Mouse (Mus musculus) lung, postnatal 4 days (tissue): Measurements from ENCODE around the gene Pptc7.

Source experiments
- DNase-seq, 2 experiments: peaks; one replicate each; pipeline ENCODE4 v3.0.0; 2021

Gene Pptc7

DNA sequence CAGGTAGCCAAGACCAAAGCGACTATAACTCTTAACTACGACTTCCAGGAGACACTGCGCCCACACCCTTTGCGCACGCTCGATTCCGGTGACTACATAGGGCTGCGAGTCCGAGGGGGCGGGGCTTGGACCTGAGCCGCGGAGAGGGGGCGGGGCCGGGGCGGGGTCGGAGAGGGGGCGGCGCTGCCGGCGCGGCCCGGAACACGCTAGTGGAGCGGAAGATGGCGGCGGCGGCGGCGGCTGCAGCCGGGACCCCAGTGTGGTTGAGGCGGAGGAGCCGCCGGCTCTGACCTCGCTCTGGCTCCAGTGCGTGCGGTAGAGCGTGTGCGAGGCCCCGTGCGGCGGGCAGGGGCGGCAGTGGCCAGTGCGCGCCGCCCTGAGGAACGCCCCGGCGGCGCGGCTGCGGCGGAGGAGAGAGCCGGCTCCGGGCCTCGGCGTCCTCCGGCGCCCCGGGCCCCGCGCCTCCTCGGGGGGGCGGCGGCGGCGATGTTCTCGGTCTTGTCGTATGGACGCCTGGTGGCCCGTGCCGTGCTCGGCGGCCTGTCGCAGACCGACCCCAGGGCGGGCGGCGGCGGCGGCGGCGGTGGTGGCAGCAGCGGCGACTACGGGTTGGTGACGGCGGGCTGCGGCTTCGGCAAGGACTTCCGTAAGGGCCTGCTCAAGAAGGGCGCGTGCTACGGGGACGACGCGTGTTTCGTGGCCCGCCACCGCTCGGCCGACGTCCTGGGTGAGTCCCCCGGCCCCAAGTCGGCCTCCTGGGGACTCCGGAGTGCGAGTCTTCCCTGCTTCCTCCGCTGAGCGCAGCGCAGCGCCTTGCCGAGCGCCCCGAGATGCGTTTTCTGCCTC, at the start of gene Pptc7:
TSS of gene Pptc7 (plus strand) at position 183 of the 846 bp plus-strand sequence.
- DNase-seq, result peak; percentile 91 to 93

- DNase-seq, result no peak
Observed at GRCm38 (mm10) chr5:122235196-122235836, 48.8 kb upstream of the Pptc7 start.

DNA sequence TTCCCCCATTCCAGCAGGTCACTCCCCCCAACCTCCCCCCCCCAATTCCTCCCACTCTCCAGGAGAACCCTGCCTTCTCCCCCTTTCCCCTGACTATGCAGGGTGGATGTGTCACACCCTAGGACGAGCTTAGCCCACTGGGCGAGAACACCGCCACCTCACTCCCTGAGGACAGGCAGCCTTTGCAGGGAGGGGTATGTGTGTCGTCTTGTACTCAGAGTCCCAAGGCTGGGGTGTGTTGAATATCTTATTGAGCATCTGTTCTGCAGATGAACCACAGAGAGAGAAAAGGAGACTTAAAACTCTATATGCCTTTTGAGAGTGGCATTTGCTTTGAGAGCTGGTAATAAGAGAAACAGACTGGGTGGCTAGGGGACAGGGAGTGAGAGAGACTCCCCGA, 47.0 kb upstream of the Pptc7 start:
- DNase-seq, result no peak

- no peak for DNase-seq
Observed at GRCm38 (mm10) chr5:122239618-122240017, 44.5 kb upstream of the Pptc7 start.

DNA sequence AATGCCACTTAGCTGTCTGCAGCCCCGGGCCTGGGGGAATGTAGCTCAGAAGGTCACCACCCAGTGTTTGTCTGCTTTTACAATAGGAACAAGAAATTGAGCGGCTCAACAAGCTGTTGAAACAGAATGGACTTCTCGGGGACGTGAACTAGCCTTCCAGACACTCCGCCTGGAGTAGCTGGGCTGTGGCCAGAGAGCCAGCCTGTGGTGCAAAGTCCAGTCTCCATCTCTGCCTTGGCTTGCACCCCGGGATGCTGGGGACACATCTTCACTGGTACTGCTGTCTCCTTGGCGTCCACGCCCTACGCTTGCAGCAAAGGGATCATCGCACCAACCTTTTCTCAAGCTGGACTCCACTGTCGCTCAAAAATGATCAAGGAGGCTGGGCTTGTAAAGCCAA, 43.6 kb upstream of the Pptc7 start:
- no peak for DNase-seq

DNA sequence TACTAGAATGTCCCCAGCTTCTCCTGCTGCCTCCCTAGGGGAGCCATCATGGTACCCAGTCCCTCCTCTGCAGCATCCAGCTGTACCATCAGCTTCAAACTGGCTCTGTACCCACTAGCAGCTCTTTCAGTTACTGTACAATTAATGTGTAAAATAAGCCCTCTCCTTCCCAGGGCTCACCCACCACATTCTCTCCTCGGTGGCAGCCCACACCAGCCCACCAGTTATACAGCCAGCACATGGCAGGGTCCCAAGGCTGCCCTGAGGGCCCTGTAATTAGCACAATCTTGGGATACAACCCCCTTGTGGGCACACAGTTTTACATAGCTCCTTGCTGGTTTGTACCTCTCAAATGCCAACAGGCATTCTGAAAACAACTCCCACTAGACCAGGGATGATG, 43.2 kb upstream of the Pptc7 start:
- DNase-seq, result no peak

- DNase-seq, result no peak
Observed at GRCm38 (mm10) chr5:122242521-122243123, 41.5 kb upstream of the Pptc7 start.

DNA sequence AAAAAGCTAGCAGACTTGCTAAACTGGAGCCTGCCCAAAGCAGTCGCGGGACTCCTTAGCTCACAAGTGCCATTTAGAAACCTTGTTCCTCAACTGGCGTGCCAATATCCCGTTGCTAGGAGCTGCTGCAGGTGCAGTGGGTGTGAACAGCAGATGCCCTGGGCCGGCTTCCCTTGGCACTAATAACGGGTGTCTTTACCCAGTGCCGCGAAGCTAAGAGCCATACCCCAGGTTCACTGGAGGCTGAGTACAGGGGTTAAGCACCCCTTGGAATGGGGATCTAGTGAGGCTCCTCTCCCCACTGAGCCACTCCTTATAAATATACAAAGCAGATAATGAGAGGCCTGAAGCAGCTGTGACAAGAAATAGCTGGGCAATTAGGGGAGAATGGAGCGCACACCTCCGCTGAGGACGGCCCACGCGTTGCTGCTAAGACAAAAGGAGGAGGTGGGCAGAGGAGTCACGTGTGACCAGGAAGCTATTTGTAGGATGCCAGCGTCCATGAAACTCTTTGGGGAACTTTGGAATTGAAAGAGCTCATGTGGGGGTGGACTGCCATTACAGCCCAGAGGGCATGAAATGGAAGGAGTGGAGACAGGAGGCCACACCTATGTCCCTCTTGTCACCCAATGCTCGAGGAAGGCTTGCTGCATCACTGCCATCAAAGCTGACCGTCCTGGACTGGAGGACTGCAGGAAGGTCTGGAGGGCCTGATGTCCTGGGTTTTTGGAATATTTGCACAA, 40.2 kb upstream of the Pptc7 start:
- no peak for DNase-seq

DNA sequence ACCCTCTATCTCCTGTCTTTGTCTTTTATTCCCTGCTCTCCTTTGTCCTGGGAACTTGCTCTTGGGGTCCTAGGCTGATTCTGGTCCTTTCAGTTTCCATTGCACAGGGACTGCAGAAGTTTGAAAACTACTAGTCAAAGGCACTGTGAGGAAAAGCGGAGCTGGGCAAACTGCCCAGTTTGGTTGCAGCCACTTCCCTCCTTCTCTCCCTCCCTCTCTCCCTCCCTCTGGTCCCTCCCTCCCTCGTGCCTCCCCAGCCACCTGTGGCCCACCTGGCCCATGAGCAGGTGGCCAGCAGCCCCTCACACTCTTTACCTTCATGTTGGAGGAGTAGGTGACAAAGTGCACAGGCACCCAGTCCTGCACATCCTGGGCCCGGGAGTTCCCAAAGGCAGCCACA, 39.0 kb upstream of the Pptc7 start:
- no peak for DNase-seq

GRCm38 (mm10) chr5:122246547-122247167, 37.5 kb upstream of the Pptc7 start:
- DNase-seq, result no peak

DNA sequence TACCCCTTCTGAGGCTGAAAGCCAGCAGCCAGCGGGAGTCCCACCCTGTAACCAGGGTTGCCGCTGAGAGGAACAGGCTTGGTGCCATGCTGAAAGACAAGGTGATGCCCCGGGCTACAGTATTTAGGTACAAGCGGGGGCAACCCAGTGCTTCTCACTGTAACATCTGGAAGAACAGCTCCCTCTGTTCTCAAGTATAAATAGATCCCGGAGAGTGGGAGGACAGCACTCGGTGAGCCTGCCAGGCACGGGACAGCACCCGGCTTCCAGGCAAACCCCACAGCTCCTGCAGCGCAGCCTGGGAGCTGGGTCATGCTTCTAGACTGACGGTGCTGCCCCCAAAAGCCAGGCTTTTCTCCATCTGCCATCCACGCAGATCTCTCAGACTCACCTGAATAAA, 36.6 kb upstream of the Pptc7 start:
- no peak for DNase-seq

DNA sequence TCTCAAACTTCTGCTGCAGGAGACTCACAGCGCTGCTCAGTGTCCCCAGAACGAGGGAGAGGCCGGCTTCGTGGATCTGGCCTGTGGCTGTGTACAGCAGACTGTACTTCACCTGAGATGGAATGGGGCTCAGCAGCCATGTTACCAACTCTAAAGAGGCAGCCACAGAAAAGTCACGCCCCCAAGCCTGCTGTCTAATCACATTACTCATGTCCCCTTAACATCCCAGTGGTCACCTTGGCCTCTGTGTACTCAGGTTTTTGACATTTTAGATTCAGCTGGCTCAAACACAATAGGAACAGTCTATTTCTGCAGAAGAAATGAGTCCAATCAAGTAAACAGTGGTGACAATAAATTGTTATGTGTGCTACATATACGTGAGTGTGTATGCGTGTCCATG, 36.2 kb upstream of the Pptc7 start:
- DNase-seq, result no peak

DNA sequence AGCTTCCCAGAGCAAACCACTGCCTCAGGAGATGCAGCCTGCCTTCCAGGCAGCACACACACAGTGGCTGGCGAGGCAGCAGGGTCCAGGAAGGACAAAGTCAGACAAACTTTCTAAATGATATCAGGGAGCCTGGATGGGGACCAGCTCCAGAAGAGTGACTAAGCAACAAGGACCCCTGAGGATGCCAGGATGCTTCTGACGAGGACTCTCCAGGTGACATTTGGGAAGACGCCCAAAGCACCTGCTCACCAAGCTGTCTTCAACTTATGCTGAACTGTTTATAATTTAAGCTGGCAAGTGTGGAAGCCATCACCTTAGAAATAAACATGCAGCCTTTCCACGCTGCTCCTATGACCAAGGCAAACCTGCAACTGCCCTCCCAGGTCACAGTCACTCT, 34.9 kb upstream of the Pptc7 start:
- no peak for DNase-seq

DNA sequence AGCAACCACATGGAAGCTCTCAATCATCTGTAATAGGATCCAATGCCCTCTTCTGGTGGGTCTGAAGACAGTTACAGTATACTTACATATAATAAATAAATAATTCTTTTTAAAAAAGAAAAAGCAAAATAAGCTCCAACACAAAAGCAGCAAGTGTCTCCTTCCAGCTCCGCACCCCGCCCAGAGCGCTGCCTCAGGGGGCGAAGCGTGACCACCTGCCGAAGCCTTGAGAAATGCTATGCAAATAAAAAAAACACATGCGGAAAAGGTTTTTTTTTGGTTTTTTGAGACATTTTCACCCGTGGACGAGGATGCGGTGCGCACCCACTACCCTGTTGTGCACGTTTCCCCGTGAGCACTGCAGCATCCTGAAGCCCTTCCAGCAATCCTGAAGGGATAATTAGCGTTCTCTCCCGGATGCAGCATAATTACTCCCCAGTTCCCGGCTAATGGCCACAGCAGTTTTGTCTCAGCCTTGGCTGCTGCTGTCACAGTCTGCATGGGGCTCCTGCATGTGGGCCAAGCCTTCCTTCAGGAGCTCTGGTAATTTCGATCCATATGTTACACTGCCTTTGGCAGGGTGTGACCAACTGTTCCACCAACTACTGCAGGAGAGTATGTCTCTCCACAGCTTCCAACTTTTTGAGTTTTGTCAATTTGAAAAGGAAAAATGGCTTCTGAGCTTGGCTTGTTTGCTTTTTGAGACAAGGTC, 32.1 kb upstream of the Pptc7 start:
- DNase-seq, result no peak

GRCm38 (mm10) chr5:122258027-122258741, 26.0 kb upstream of the Pptc7 start:
- DNase-seq, result no peak

- DNase-seq, result no peak
Observed at GRCm38 (mm10) chr5:122262104-122262503, 22.1 kb upstream of the Pptc7 start.

- DNase-seq, result peak; percentile 92 to 94
Observed at GRCm38 (mm10) chr5:122263933-122264905, 19.9 kb upstream of the Pptc7 start, which contains the start of gene Tctn1. Tctn1 (minus strand) TSS chr5:122264460.

DNA sequence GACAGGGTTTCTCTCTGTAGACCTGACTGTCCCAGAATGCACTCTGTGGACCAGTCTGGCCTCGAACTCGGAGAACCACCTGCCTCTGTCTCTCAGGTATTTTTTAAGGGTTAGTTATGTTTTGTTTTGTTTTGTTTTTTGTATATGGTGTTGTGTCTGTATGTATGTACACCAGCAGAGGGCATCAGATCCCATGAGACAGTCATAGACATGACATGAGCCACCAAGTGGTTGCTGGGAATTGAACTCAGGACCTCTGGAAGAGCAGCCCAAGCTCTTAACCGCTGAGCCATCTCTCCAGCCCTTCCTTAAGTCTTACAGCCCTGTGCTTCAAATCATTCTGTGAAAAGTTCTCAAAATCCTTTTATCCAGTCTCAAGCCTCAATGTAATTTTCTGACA, 19.0 kb upstream of the Pptc7 start:
- DNase-seq, result no peak

DNA sequence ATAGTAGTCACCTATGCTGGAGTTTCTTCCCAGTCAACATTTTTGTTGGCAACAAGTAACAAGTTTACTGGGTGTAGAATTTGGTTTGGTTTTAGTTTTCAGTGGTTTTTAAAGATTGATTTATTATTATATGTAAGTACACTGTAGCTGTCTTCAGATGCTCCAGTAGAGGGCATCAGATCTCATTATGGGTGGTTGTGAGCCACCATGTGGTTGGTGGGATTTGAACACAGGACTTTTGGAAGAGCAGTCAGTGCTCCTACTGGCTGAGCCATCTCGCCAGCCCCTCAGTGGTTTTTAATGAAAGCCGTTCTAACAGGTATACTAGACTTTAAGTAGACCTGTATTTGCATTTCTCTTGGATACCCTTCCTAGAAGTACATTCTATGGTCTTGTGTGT, 18.2 kb upstream of the Pptc7 start:
- no peak for DNase-seq

DNA sequence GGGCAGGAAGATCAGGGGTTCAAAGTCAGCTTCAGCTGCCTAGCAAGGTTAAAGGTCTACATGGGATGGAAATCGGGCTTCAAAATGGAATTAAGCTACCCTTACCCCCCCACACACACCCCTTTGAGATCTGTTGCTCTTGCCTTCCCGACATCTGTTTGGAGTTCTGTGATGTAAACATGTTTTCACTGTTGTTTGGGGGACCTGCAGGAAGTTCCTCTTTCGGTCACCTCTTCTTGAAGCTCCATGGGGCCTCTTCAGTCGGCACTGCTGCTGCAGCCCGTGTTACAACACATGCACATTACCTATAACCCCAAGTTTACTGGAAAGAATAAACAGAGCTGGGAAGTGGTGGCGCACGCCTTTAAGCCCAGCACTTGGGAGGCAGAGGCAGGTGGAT, 17.0 kb upstream of the Pptc7 start:
- DNase-seq, result no peak
